Mouse (Mus musculus): ENCODE data around the gene Rph3a.
"Not testable (repeated sequence)": the region's sequence is repeated elsewhere in the genome, so short reads cannot be mapped to it uniquely, and the experiment has no call there.

Gene Rph3a

DNA sequence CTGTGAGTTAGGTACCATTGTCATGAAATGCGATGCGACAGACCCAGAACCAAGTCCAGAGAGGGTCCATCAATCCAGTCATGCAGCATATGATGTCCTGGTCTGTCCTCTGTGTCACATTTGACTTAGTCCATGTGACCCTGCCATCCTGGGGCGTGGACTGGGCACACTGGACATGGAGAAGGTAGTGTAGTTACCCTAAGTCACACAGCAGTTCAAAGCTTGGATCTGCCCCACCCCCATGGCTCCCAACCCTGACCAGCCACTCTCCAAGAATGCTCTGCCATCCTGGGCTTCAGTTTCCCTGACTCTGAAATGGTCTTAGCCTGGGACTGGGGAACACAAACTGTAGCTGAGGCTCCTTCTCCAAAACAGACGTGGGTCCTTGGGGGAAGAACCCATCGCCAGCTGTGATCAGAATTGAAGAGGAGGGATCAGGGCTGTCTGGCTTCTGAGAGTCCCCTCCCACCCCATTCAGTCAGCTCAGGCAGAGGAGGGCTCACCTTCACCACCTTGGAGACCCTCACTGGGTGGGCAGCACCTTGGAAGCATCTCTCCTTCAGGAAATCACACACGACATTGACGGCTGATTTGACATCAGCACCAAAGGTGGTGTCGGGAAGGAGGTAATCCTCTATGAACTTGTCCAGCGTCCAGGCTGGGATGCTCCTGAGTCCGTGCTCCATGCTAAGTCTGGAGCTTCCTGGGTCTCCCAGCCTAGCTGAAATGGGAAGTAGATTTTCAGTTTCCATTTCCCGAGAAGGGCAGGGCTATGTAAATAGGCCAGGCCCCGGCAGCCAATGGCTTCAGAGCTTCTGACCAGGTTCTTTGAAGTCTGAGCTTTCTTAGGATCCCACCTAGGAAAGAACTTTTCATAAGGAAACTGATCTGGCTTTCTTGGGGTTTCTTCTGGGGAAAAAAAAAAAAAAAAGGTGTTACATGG lies 102.8 kb downstream of the Rph3a start, which contains the start of gene Oas1a:
TSS of gene Oas1a (minus strand) at position 731 of the 943 bp plus-strand sequence.
- not testable (repeated sequence) for DNase-seq

DNA sequence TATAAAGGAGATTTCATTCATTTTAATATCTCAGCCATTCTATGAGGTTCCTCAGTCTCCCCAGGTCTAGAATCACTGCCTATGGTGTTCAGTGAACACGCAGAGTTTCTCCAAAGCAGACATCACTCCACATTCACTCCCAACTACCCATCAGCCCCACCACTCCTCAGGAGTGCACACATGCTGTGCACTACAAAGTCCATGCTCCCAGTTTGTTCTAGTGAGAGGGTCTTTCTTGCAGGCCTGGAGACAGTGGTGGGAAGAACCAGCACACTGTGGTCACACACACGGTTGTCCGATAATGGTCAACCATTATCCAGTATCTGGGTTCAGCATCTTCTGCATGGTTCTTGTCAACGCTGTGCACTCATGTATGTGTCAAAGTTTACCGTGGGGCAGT lies 107.8 kb downstream of the Rph3a start:
- DNase-seq: no peak

DNA sequence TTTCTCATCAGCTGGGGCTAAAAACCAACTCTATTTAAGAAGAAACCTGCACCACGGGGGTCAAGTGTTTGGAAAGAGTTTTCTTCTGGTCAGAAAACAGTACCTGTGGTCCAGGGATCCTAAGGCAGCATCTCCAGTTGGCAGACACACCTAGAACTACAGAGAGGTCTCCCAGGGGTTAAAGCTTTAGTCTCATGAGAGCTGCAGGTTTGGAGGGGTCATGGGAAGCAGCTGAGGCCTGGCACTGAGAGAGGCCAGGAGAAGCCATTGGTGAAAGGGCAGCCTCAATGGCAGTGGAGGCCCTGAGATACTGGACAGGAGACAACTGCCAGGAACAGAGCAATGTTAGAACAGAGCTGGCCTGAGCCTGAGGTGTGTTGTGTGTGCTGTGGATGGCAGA lies 109.2 kb downstream of the Rph3a start:
- no peak for DNase-seq

DNA sequence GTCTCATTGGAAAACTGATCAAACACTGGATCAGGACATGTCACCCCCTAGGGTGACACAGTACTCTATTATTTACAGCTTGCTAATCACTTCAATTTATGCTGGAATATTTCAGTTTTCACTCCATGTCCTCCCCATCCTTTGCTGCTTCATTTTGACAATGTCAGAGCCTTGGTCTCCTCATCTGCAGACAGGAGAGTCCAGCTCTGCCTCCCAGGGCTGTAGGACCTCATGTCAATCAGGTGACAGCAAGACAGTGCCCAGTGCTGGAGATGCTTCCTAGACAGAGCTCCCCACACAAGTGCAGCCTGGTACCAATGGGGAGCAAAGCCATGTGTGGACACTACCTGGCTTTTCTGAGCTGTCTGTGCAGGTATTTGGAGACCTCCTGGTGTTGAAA lies 111.2 kb downstream of the Rph3a start:
- DNase-seq: no peak

DNA sequence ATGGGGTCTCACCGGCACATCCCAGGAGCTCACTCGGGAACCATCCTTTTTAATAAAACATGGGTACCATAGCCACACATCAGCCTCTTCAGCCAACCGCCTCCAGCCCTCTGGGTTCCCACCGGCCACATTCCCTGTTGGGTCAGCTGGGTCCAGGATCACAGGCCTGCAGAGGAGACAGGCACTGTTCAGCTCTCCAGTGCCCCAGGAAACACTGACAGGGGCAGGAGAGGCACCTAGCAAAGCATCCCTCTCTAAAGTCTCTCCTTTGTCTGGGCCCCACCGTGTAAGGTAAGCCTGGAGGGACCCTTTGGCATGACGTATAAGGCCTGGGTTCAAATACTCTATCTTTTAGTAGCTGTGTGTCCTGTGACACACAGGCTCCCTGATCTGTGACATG lies 111.6 kb downstream of the Rph3a start:
- DNase-seq: no peak

DNA sequence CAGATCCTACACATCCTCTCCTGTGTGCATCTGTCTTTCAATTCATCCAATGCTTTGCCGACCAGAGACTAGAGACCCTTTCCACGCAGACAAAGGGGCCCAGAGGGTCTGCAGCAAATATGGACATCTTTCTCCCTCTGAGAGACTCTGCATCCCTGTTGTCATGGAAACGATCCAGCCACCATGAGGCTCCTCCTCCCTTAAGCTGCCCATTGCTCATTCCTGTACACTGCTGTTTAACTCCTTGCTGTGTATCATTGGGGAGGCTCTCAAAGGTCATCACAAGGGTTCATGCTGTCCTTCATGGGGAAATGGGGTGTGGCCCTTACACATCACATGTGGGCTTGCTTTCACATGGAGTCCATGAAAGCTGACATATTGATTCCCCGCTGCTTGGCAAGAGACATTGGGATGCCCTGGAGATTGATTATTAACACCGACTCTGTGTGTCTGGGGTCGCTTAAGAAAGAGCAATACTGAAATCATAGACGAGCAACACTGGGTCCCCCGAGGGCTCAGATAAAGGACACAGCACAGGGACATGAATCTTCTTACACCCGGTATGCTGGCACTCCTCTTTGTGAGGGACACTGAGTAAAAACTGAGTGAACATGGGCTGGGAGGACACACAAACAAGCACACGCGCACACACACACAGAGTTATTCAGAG lies 114.5 kb downstream of the Rph3a start:
- DNase-seq: no peak

DNA sequence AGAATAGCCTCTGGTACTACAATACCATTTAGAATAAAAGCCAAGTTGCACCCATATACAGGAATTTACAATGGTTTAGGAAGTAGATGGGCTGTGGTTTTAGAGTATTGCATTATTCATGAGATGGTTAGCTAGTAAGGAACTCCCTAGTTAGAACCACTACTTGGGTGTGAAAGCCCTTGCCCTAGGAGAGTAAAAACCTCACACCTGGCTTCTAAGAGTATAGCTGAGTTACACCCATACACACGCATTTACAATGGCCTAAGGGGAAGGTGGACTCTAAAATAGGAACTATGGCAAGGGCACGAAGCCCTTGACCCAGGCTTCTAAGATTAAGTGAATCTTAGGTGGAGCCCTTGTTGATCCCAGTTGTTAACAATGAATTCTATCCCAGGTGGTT lies 115.2 kb downstream of the Rph3a start:
- DNase-seq: not testable (repeated sequence)

DNA sequence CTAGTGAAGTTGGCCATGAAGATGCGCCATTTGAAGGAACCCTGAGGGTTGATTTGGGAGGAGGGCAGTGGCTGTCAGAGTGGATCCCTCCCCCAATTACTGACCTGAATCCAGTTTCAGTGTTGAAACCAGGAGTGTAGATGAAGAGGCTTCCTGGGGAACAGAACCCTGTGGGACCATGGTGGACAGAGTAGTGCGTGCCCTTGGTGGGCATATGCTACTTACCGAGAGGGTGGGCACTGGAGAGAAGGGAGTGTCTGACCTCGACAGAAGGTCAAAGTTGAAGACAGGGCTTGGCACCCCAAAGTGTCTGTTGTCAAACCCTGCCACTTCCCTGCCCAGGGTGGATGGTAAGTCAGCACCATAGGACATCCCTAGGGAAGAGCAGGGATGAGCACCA lies 116.0 kb downstream of the Rph3a start:
- not testable (repeated sequence) for DNase-seq

DNA sequence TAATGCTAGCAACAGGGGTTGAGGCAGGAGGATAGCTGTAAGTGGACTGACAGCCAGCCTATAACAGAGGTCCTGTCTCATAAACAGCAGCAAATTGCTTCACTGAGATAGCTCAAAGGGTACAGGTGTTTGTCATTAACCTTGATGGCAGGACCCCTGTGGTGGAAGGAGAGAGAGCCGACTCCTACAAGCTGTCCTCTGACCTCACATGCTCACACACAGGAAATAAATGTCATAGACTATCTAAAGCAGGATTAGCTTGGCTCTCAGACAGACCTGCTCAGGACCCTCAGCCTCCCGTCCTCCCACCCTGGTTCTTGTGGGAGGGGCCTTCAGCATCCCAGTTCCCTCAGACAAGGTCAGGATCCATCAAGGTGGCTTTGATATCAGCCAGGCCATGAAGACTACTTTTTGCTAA lies 117.6 kb downstream of the Rph3a start:
- DNase-seq: no peak

DNA sequence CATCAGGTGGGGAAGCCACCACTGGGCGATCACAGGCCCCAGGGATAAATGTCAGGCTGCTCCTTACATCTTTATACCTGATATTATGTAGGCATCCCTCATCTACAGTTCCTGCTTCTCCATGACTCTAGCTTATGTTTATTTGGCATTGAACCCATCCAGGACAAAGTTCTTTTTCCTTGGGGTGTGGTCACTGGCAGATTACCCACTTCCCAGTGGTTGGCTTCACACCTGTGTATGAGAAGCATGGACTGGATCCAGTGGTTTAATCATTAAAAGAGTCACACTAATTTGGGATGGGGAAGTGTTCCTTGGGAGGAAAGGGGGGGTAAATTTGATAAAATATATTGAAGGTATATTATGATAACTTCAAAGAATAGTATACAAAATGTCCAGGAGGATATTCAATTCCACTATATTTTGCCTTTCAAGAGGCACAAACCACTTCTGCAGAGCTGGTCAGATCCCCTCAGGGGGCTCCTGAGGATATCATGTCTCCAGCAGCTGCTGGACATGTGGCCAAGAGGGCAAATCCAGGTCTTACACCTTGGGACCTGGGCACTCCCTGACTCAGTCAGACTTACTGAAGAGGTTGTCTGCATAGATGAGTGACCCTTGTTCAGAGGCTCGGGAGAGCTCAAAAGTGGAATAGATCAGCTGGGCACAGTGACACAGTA lies 118.2 kb downstream of the Rph3a start:
- DNase-seq: not testable (repeated sequence)

DNA sequence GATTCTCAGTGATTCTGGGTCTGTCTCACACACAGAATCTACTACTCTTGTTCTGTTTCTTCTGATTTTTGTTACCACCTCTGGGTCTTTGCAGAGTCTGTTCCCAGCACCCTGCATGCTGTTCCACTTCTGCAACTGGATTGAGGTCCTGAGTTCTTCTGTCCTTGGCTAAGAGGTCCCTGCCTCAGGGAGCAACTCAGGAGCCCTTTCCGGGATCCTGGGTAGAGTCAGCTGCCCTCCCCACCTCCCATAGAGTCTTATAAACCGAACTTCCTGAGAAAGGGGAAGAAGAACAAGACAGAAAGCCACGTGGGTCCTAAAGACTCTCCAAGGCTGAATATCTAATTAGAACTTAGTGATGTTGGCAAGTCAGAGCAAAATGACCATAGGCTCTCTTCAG lies 118.9 kb downstream of the Rph3a start:
- no peak for DNase-seq
